Mouse (Mus musculus): ENCODE measurements around the gene Dnajc7.

The Dnajc7 gene

GRCm38 (mm10) chr11:100577852-100578599, 41.9 kb downstream of the Dnajc7 start:
- DNase-seq, result no peak

GRCm38 (mm10) chr11:100576256-100576655, 43.7 kb downstream of the Dnajc7 start:
- no peak for DNase-seq

- peak; percentile 72 for DNase-seq
These were observed 44.5 kb downstream of the Dnajc7 start for GRCm38 (mm10) chr11:100575484-100575855.

- peak; percentile 72 for DNase-seq
These were observed 45.1 kb downstream of the Dnajc7 start, which contains the start of gene Cnp for GRCm38 (mm10) chr11:100574708-100575483. Gene Cnp (plus strand): TSS chr11:100574904.

GRCm38 (mm10) chr11:100574188-100574587, 45.8 kb downstream of the Dnajc7 start:
- no peak for DNase-seq

GRCm38 (mm10) chr11:100571202-100571567, 48.8 kb downstream of the Dnajc7 start:
- DNase-seq, result peak; percentile 73

- DNase-seq, result peak; percentile 79
These were observed 49.4 kb downstream of the Dnajc7 start for GRCm38 (mm10) chr11:100570430-100571201.

- no peak for DNase-seq
These were observed 50.2 kb downstream of the Dnajc7 start for GRCm38 (mm10) chr11:100569789-100570188.

- no peak for DNase-seq
These were observed 51.3 kb downstream of the Dnajc7 start for GRCm38 (mm10) chr11:100568692-100569091.

- DNase-seq, result no peak
These were observed 52.1 kb downstream of the Dnajc7 start for GRCm38 (mm10) chr11:100567815-100568245.

GRCm38 (mm10) chr11:100567229-100567628, 52.7 kb downstream of the Dnajc7 start:
- no peak for DNase-seq

- DNase-seq, result no peak
These were observed 55.3 kb downstream of the Dnajc7 start for GRCm38 (mm10) chr11:100564703-100565102.

GRCm38 (mm10) chr11:100564297-100564696, 55.7 kb downstream of the Dnajc7 start:
- peak; percentile 86 for DNase-seq

GRCm38 (mm10) chr11:100561748-100562147, 58.2 kb downstream of the Dnajc7 start:
- no peak for DNase-seq

GRCm38 (mm10) chr11:100559476-100559875, 60.5 kb downstream of the Dnajc7 start:
- DNase-seq, result no peak

- DNase-seq, result no peak
These were observed 62.4 kb downstream of the Dnajc7 start for GRCm38 (mm10) chr11:100557563-100557962.

GRCm38 (mm10) chr11:100555583-100555982, 64.4 kb downstream of the Dnajc7 start:
- peak; percentile 57 for DNase-seq

GRCm38 (mm10) chr11:100552842-100553241, 67.1 kb downstream of the Dnajc7 start:
- no peak for DNase-seq

GRCm38 (mm10) chr11:100550101-100550500, 69.9 kb downstream of the Dnajc7 start:
- no peak for DNase-seq

- no peak for DNase-seq
These were observed 70.5 kb downstream of the Dnajc7 start for GRCm38 (mm10) chr11:100549466-100549865.

GRCm38 (mm10) chr11:100548141-100548540, 71.8 kb downstream of the Dnajc7 start:
- DNase-seq, result no peak

- DNase-seq, result no peak
These were observed 73.0 kb downstream of the Dnajc7 start for GRCm38 (mm10) chr11:100546955-100547354.

GRCm38 (mm10) chr11:100545746-100546085, 74.3 kb downstream of the Dnajc7 start:
- no peak for DNase-seq
